Mouse (Mus musculus): ENCODE measurements around the gene Mapkbp1. TPM values are rescaled to one million over a fixed set of nuclear protein-coding genes. Genes with fewer than 3 reads are reported as not detected.

The Mapkbp1 gene
- polyA plus RNA-seq, 1 experiment from 2014 or later, result 2.5 TPM

GRCm38 (mm10) chr2:120012924-120013323 is 40.4 kb downstream of the Mapkbp1 start:
- H3K4me1 ChIP-seq (ENCODE audit: control insufficient read depth, insufficient read depth, low read length), result no peaks in the 10 kb centered on the region
- H3K4me3 ChIP-seq (ENCODE audit: low read depth, low read length), result no peak overlapping the region
- ATAC-seq (replicated peaks; ENCODE audit: insufficient number of reproducible peaks, low FRiP score, low TSS enrichment, low read depth) (no peak), DNase-seq (ENCODE audit: low spot score) (no peak)
- no peak overlapping the region for H3K4me2 ChIP-seq (ENCODE audit: low read depth, low read length)
- no peaks in the 10 kb centered on the region for H3K9me3 ChIP-seq (replicated peaks; ENCODE audit: control insufficient read depth, low read length)
- no peak overlapping the region for H3K27ac ChIP-seq (replicated peaks; ENCODE audit: low read depth, low read length)
- no peaks in the 10 kb centered on the region for H3K27me3 ChIP-seq (ENCODE audit: control insufficient read depth, insufficient read depth, low read length)
- 84% methylated on average over 13 of the region's 13 CpGs for WGBS
- no peak overlapping the region for H3K9ac ChIP-seq (replicated peaks; ENCODE audit: low read length)
- H3K36me3 ChIP-seq (replicated peaks; ENCODE audit: control insufficient read depth, insufficient read depth, low read depth, low read length), result no peaks in the 10 kb centered on the region; the same call in 1 of the 2 replicates

- no peaks in the 10 kb centered on the region for H3K4me1 ChIP-seq (ENCODE audit: control insufficient read depth, insufficient read depth, low read length)
- ATAC-seq (replicated peaks; ENCODE audit: insufficient number of reproducible peaks, low FRiP score, low TSS enrichment, low read depth) (no peak), DNase-seq (ENCODE audit: low spot score) (no peak)
- H3K36me3 ChIP-seq (replicated peaks; ENCODE audit: control insufficient read depth, insufficient read depth, low read depth, low read length), result no peaks in the 10 kb centered on the region; the same call in 1 of the 2 replicates
- H3K9ac ChIP-seq (replicated peaks; ENCODE audit: low read length), result no peak overlapping the region
- no peak overlapping the region for H3K4me2 ChIP-seq (ENCODE audit: low read depth, low read length)
- no peaks in the 10 kb centered on the region for H3K27me3 ChIP-seq (ENCODE audit: control insufficient read depth, insufficient read depth, low read length)
- WGBS, result 94% methylated on average over 2 of the region's 2 CpGs
- H3K9me3 ChIP-seq (replicated peaks; ENCODE audit: control insufficient read depth, low read length), result no peaks in the 10 kb centered on the region
- no peak overlapping the region for H3K27ac ChIP-seq (replicated peaks; ENCODE audit: low read depth, low read length)
- H3K4me3 ChIP-seq (ENCODE audit: low read depth, low read length), result no peak overlapping the region
Observed at GRCm38 (mm10) chr2:120013831-120014486, 41.5 kb downstream of the Mapkbp1 start.

- 90% methylated on average over 4 of the region's 4 CpGs for WGBS
- H3K36me3 ChIP-seq (replicated peaks; ENCODE audit: control insufficient read depth, insufficient read depth, low read depth, low read length), result no peaks in the 10 kb centered on the region; the same call in 1 of the 2 replicates
Observed at GRCm38 (mm10) chr2:120015882-120016281, 43.4 kb downstream of the Mapkbp1 start.

GRCm38 (mm10) chr2:120017599-120017998 is 45.1 kb downstream of the Mapkbp1 start:
- Histone ChIP-seq H3K4me2 (ENCODE audit: low read depth, low read length) (no peak overlapping the region), H3K9me3 (replicated peaks; ENCODE audit: control insufficient read depth, low read length) (no peaks in the 10 kb centered on the region), H3K27ac (replicated peaks; ENCODE audit: low read depth, low read length) (no peak overlapping the region), H3K36me3 (replicated peaks; ENCODE audit: control insufficient read depth, insufficient read depth, low read depth, low read length) (peaks cover 3% of the 10 kb centered on the region), H3K4me1 (ENCODE audit: control insufficient read depth, insufficient read depth, low read length) (no peaks in the 10 kb centered on the region), H3K4me3 (ENCODE audit: low read depth, low read length) (no peak overlapping the region), H3K27me3 (ENCODE audit: control insufficient read depth, insufficient read depth, low read length) (no peaks in the 10 kb centered on the region), H3K9ac (replicated peaks; ENCODE audit: low read length) (no peak overlapping the region)
- 93% methylated on average over 12 of the region's 12 CpGs for WGBS
- no peak for DNase-seq (ENCODE audit: low spot score)
- no peak for ATAC-seq (replicated peaks; ENCODE audit: insufficient number of reproducible peaks, low FRiP score, low TSS enrichment, low read depth)

More at GRCm38 (mm10) chr2:120015882-120016281, 43.4 kb downstream of the Mapkbp1 start:
- DNase-seq (ENCODE audit: low spot score), result no peak
- H3K4me1 ChIP-seq (ENCODE audit: control insufficient read depth, insufficient read depth, low read length), result no peaks in the 10 kb centered on the region
- no peak overlapping the region for H3K4me3 ChIP-seq (ENCODE audit: low read depth, low read length)
- H3K27ac ChIP-seq (replicated peaks; ENCODE audit: low read depth, low read length), result no peak overlapping the region
- no peak for ATAC-seq (replicated peaks; ENCODE audit: insufficient number of reproducible peaks, low FRiP score, low TSS enrichment, low read depth)
- H3K9ac ChIP-seq (replicated peaks; ENCODE audit: low read length), result no peak overlapping the region
- no peaks in the 10 kb centered on the region for H3K27me3 ChIP-seq (ENCODE audit: control insufficient read depth, insufficient read depth, low read length)
- no peak overlapping the region for H3K4me2 ChIP-seq (ENCODE audit: low read depth, low read length)
- H3K9me3 ChIP-seq (replicated peaks; ENCODE audit: control insufficient read depth, low read length), result no peaks in the 10 kb centered on the region

DNA sequence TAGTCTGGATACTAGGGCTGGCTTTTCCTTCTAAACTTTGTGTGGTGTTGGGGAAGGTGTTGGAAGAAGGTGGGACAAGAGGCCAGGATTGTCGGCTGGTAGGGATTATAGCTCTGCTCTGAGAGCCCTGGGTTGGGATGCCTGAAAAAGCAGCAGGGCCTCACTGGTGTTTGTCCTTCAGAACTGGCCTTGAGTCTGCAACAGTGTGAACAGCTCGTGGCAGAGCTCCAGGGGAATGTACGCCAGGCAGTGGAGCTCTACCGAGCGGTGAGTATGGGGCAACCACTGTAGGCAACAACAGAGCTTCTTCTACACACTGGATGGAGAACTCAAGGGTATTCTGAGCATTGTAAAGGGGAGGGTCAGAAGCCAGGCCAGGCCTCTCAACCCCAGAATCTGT is 51.8 kb downstream of the Mapkbp1 start:
- Histone ChIP-seq H3K27me3 (ENCODE audit: control insufficient read depth, insufficient read depth, low read length) (no peaks in the 10 kb centered on the region), H3K4me1 (ENCODE audit: control insufficient read depth, insufficient read depth, low read length) (no peaks in the 10 kb centered on the region), H3K9ac (replicated peaks; ENCODE audit: low read length) (no peak overlapping the region), H3K9me3 (replicated peaks; ENCODE audit: control insufficient read depth, low read length) (no peaks in the 10 kb centered on the region), H3K27ac (replicated peaks; ENCODE audit: low read depth, low read length) (no peak overlapping the region), H3K4me3 (ENCODE audit: low read depth, low read length) (no peak overlapping the region), H3K4me2 (ENCODE audit: low read depth, low read length) (no peak overlapping the region), H3K36me3 (replicated peaks; ENCODE audit: control insufficient read depth, insufficient read depth, low read depth, low read length) (peaks cover 3% of the 10 kb centered on the region)
- no peak for DNase-seq (ENCODE audit: low spot score)
- WGBS, result 96% methylated on average over 5 of the region's 5 CpGs
- no peak for ATAC-seq (replicated peaks; ENCODE audit: insufficient number of reproducible peaks, low FRiP score, low TSS enrichment, low read depth)

DNA sequence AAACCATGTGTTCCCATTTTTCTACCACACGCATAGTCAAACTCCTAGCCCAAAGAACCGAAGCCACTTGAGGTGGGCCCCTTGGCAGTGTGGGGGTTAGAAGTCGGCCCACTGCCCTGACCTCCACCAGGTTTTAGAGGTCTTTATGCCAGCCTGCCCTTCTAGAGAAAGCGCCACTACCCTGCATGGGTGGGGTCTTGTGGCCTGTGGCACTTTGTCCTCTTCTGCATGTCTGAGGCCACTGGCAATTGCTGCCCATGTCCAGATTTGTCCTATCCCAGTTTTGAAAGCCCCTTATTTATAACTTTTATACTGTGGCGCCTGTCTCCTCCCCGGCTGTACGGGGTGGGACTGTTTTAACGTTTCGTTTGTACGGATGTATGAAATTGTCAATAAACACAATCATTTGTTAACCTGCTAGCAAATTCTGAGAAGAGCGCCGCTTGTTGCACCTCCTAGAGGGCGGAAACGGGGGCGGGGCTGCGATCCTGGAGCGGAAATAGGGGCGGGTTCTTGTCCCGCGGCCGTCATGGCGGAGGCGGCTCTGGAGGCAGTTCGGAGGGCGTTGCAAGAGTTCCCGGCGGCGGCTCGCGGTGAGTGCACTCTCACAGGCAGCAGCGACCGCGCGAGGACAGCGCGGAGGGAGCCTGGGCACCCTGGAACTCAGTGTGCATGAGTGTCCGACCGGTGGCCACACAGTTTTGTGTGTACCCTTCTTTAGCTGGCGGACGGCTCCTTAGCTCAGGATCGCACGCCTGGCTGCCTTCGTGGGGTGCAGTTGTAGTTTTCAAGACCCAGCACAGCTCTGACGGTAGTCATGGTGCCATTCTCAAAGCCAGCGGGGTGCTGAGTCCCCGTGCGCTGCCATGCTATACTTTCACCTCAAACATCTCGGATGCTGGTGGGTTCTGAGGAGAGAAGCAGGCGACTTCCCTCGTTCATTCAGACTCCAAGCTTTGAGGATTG is 54.8 kb downstream of the Mapkbp1 start, which contains the start of the genes Jmjd7 and Gm28042:
TSS of gene Jmjd7 (plus strand) at position 500 of the 966 bp plus-strand sequence.
TSS of gene Gm28042 (plus strand) at position 510 of the 966 bp plus-strand sequence.
- Histone ChIP-seq H3K36me3 (replicated peaks; ENCODE audit: control insufficient read depth, insufficient read depth, low read depth, low read length) (peaks cover 3% of the 10 kb centered on the region), H3K9ac (replicated peaks; ENCODE audit: low read length) (peak within 1 kb of the TSS; percentile 89), H3K4me1 (ENCODE audit: control insufficient read depth, insufficient read depth, low read length) (no peaks in the 10 kb centered on the region), H3K27ac (replicated peaks; ENCODE audit: low read depth, low read length) (peak within 1 kb of the TSS; percentile 71), H3K4me3 (ENCODE audit: low read depth, low read length) (peak within 1 kb of the TSS; percentile 79), H3K9me3 (replicated peaks; ENCODE audit: control insufficient read depth, low read length) (no peaks in the 10 kb centered on the region), H3K4me2 (ENCODE audit: low read depth, low read length) (peak within 1 kb of the TSS; percentile 50), H3K27me3 (ENCODE audit: control insufficient read depth, insufficient read depth, low read length) (no peaks in the 10 kb centered on the region)
- ATAC-seq (replicated peaks; ENCODE audit: insufficient number of reproducible peaks, low FRiP score, low TSS enrichment, low read depth) (peak; percentile 76), DNase-seq (ENCODE audit: low spot score) (peak; percentile 93)
- WGBS, result 5% methylated on average over 50 of the region's 50 CpGs

DNA sequence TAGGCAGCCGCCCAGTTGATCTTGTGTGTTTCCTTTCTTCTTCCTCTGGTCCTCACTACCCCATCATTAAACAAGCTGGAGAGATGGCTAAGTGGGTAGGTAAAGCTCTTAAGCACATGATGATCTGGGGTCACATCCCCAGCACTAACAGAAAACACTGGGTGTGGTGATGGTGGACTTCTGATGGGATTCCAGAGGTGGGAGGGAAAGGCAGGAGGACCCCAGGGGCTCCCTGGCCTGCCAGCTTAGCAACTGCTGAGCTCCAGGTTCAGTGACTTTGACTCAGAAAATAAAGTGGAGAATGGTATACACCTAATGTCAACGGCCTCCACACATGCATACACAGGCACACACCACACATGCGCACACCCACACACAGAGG is 55.4 kb downstream of the Mapkbp1 start:
- H3K9me3 ChIP-seq (replicated peaks; ENCODE audit: control insufficient read depth, low read length), result no peaks in the 10 kb centered on the region
- DNase-seq (ENCODE audit: low spot score), result peak; percentile 56
- no peaks in the 10 kb centered on the region for H3K4me1 ChIP-seq (ENCODE audit: control insufficient read depth, insufficient read depth, low read length)
- H3K27ac ChIP-seq (replicated peaks; ENCODE audit: low read depth, low read length), result peak overlapping the region; percentile 71
- WGBS, result 57% methylated on average over 3 of the region's 3 CpGs
- no peaks in the 10 kb centered on the region for H3K27me3 ChIP-seq (ENCODE audit: control insufficient read depth, insufficient read depth, low read length)
- peak overlapping the region; percentile 50 for H3K4me2 ChIP-seq (ENCODE audit: low read depth, low read length)
- peaks cover 4% of the 10 kb centered on the region for H3K36me3 ChIP-seq (replicated peaks; ENCODE audit: control insufficient read depth, insufficient read depth, low read depth, low read length)
- H3K9ac ChIP-seq (replicated peaks; ENCODE audit: low read length), result peak overlapping the region; percentile 89
- ATAC-seq (replicated peaks; ENCODE audit: insufficient number of reproducible peaks, low FRiP score, low TSS enrichment, low read depth), result 0 out of 2 replicates have a peak, but pooled peaks have one; percentile 27
- H3K4me3 ChIP-seq (ENCODE audit: low read depth, low read length), result peak overlapping the region; percentile 79
